Mouse (Mus musculus): ENCODE measurements around the gene Lsm2.

DNA sequence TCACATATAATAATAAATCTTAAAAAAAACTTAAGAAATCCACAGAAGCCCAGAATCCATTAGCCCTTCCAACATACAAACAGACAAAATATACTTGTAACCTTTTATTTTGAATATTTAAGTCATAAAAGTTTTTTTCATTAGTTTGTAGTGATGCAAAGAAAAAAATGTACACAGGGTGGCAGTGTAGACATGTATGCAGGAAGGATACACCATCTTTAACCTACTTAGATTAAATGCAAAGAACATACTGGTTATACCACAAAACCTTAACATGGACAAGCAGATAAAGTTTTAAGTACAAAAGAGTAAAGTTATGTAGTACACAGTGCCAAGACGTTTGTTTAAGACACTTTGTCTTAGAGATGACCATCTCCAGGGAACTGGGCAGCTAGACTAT is 25.3 kb upstream of the Lsm2 start:
- TF ChIP-seq POLR2A (IDR thresholded peaks at IDR 0.05; ENCODE audit: borderline replicate concordance, low read depth, low read length) (no peak), CTCF (IDR thresholded peaks at IDR 0.05; ENCODE audit: low read depth, low read length) (no peak)
